In genomic region chr10:80347514-80347967, GRCm38 (mm10) we compare ENCODE assay signal across 8 mouse cellular contexts. TPM values are rescaled to one million over a fixed set of nuclear protein-coding genes. Genes with fewer than 3 reads are reported as not detected.
DNase-seq lines count a peak whose midpoint lies in the region; ATAC-seq and TF ChIP-seq lines count a peak whose summit lies in the region.

No protein-coding gene starts in this region.

- WGBS in neural tube, embryonic 11.5 days: 20% methylated on average over 17 of the region's 17 CpGs
- 11% methylated on average over 17 of the region's 17 CpGs for WGBS in limb, embryonic 15.5 days
- whole genome bisulfite sequencing in stomach, postnatal 0 days: 9% methylated on average over 16 of the region's 17 CpGs

- ATAC-seq in neural tube, embryonic 11.5 days (ENCODE audit: insufficient read depth, low FRiP score, low TSS enrichment): no peak
- no peak for ATAC-seq in limb, embryonic 15.5 days (ENCODE audit: insufficient number of reproducible peaks, low FRiP score, low TSS enrichment, low read depth)
- ATAC-seq in stomach, postnatal 0 days (ENCODE audit: low FRiP score, low TSS enrichment): no peak

- H3K9ac ChIP-seq in neural tube, embryonic 11.5 days (ENCODE audit: low read length): no peak overlapping the region
- 0 out of 2 replicates have a peak overlapping the region, but pooled peaks have one; percentile 28 for H3K9ac ChIP-seq in limb, embryonic 15.5 days
- H3K9ac ChIP-seq in stomach, postnatal 0 days (ENCODE audit: low read length): peak overlapping the region; percentile 61

- H3K4me3 ChIP-seq in neural tube, embryonic 11.5 days (ENCODE audit: low read depth, low read length): 0 out of 2 replicates have a peak overlapping the region, but pooled peaks have one; percentile 13
- peak overlapping the region; percentile 38 for H3K4me3 ChIP-seq in limb, embryonic 15.5 days
- peak overlapping the region; percentile 49 for H3K4me3 ChIP-seq in stomach, postnatal 0 days (ENCODE audit: low read depth, low read length)

- H3K9me3 ChIP-seq in neural tube, embryonic 11.5 days (ENCODE audit: control insufficient read depth, low read length): no peaks in the 10 kb centered on the region
- no peaks in the 10 kb centered on the region for H3K9me3 ChIP-seq in limb, embryonic 15.5 days
- no peaks in the 10 kb centered on the region for H3K9me3 ChIP-seq in stomach, postnatal 0 days (ENCODE audit: control insufficient read depth, low read length)

- H3K27me3 ChIP-seq in neural tube, embryonic 11.5 days (ENCODE audit: control insufficient read depth, insufficient read depth, low read length): peaks cover 94% of the 10 kb centered on the region
- peaks cover 97% of the 10 kb centered on the region for H3K27me3 ChIP-seq in limb, embryonic 15.5 days
- H3K27me3 ChIP-seq in stomach, postnatal 0 days (ENCODE audit: control insufficient read depth, insufficient read depth, low read length): no peaks in the 10 kb centered on the region; the same call in 1 of the 2 replicates

- TF ChIP-seq CTCF in stomach, postnatal 0 days (IDR thresholded peaks at IDR 0.05; ENCODE audit: low read depth): no peak

- no peak overlapping the region for H3K27ac ChIP-seq in neural tube, embryonic 11.5 days (ENCODE audit: low read depth, low read length)
- H3K27ac ChIP-seq in limb, embryonic 15.5 days: no peak overlapping the region
- H3K27ac ChIP-seq in stomach, postnatal 0 days (replicated peaks): peak overlapping the region; percentile 67; the same call in 1 of the 2 replicates

- peaks cover 6% of the 10 kb centered on the region for H3K4me1 ChIP-seq in neural tube, embryonic 11.5 days (ENCODE audit: control insufficient read depth, insufficient read depth, low read length)
- peaks cover 55% of the 10 kb centered on the region for H3K4me1 ChIP-seq in limb, embryonic 15.5 days
- H3K4me1 ChIP-seq in stomach, postnatal 0 days (replicated peaks; ENCODE audit: control insufficient read depth, insufficient read depth): peaks cover 9% of the 10 kb centered on the region; the same call in 1 of the 2 replicates

- TF ChIP-seq EP300 in stomach, postnatal 0 days (optimal IDR thresholded peaks at IDR 0.05): no peak

- no peak overlapping the region; the same call in 1 of the 2 replicates for H3K4me2 ChIP-seq in neural tube, embryonic 11.5 days (ENCODE audit: low read depth)
- peak overlapping the region; percentile 52 for H3K4me2 ChIP-seq in limb, embryonic 15.5 days
- peak overlapping the region; percentile 71 for H3K4me2 ChIP-seq in stomach, postnatal 0 days (replicated peaks; ENCODE audit: low read depth)

- no peaks in the 10 kb centered on the region for H3K36me3 ChIP-seq in neural tube, embryonic 11.5 days (ENCODE audit: control insufficient read depth, insufficient read depth, low read length)
- H3K36me3 ChIP-seq in limb, embryonic 15.5 days: no peaks in the 10 kb centered on the region
- no peaks in the 10 kb centered on the region for H3K36me3 ChIP-seq in stomach, postnatal 0 days (ENCODE audit: control insufficient read depth, insufficient read depth, low read length)

- DNase-seq in cerebellum, adult 9-11 months: peak; percentile 47
- no peak for DNase-seq in cerebellum, adult 18-20 months
- DNase-seq in neural tube, embryonic 11.5 days (ENCODE audit: low spot score): no peak
- no peak for DNase-seq in neural tube, embryonic 10.5 days (ENCODE audit: extremely low spot score, low spot score)
- DNase-seq in stomach, postnatal 0 days (ENCODE audit: low spot score): no peak
- no peak for DNase-seq in right cerebral cortex, postnatal 14 days
- DNase-seq in layer of hippocampus, postnatal 10 days (ENCODE audit: low spot score in 2 of 2): no peak

RNA-seq across cellular contexts. Expression of gene Adamtsl5, which starts 0.7 kb away (rescaled TPM):
- polyA plus RNA-seq in neural tube, embryonic 11.5 days (2014; fragmentation: Nextera tagmentation; extraction: Ambion mirVana): 0.17 and 0.27 TPM in 2 replicates
- polyA plus RNA-seq in limb, embryonic 15.5 days (2015; fragmentation: Nextera tagmentation; extraction: Ambion mirVana): 11.9 and 13.8 TPM in 2 replicates
- polyA plus RNA-seq in stomach, postnatal 0 days (2015; fragmentation: Nextera tagmentation; extraction: Ambion mirVana): 12.2 and 12.8 TPM in 2 replicates
- total RNA-seq in layer of hippocampus, postnatal 10 days (2021): 1 to 10 TPM in 1 of 2 experiments, under 1 TPM in 1; 0.75 to 1.2 TPM

RNA-seq across cellular contexts. Expression of gene Plk5, which starts 8.7 kb away (rescaled TPM):
- polyA plus RNA-seq in neural tube, embryonic 11.5 days (2014; fragmentation: Nextera tagmentation; extraction: Ambion mirVana): 0.17 TPM in 1 of 2 replicates, not detected in the other
- polyA plus RNA-seq in limb, embryonic 15.5 days (2015; fragmentation: Nextera tagmentation; extraction: Ambion mirVana): 0.91 and 0.99 TPM in 2 replicates
- 0.07 TPM in 2 replicates for polyA plus RNA-seq in stomach, postnatal 0 days (2015; fragmentation: Nextera tagmentation; extraction: Ambion mirVana)
- 1 to 10 TPM; 1.7 to 3.8 TPM for total RNA-seq in layer of hippocampus, postnatal 10 days (2021)

RNA-seq across cellular contexts. Expression of gene Reep6, which starts 17.8 kb away (rescaled TPM):
- 4.2 and 5.5 TPM in 2 replicates for polyA plus RNA-seq in neural tube, embryonic 11.5 days (2014; fragmentation: Nextera tagmentation; extraction: Ambion mirVana)
- 13.8 and 16.1 TPM in 2 replicates for polyA plus RNA-seq in limb, embryonic 15.5 days (2015; fragmentation: Nextera tagmentation; extraction: Ambion mirVana)
- polyA plus RNA-seq in stomach, postnatal 0 days (2015; fragmentation: Nextera tagmentation; extraction: Ambion mirVana): 13.5 and 17.6 TPM in 2 replicates
- 10 to 100 TPM; 10.3 to 11.6 TPM for total RNA-seq in layer of hippocampus, postnatal 10 days (2021)

RNA-seq across cellular contexts. Expression of gene Pcsk4, which starts 18.2 kb away (rescaled TPM):
- polyA plus RNA-seq in neural tube, embryonic 11.5 days (2014; fragmentation: Nextera tagmentation; extraction: Ambion mirVana): 2.0 and 2.4 TPM in 2 replicates
- 4.3 and 5.0 TPM in 2 replicates for polyA plus RNA-seq in limb, embryonic 15.5 days (2015; fragmentation: Nextera tagmentation; extraction: Ambion mirVana)
- 2.2 and 2.3 TPM in 2 replicates for polyA plus RNA-seq in stomach, postnatal 0 days (2015; fragmentation: Nextera tagmentation; extraction: Ambion mirVana)
- total RNA-seq in layer of hippocampus, postnatal 10 days (2021): 1 to 10 TPM; 7.1 to 8.0 TPM

RNA-seq across cellular contexts. Expression of gene 2310011J03Rik, which starts 27.2 kb away (rescaled TPM):
- 37.3 and 40.5 TPM in 2 replicates for polyA plus RNA-seq in neural tube, embryonic 11.5 days (2014; fragmentation: Nextera tagmentation; extraction: Ambion mirVana)
- polyA plus RNA-seq in limb, embryonic 15.5 days (2015; fragmentation: Nextera tagmentation; extraction: Ambion mirVana): 54.4 and 56.0 TPM in 2 replicates
- 50.3 and 51.2 TPM in 2 replicates for polyA plus RNA-seq in stomach, postnatal 0 days (2015; fragmentation: Nextera tagmentation; extraction: Ambion mirVana)
- 10 to 100 TPM; 19.7 to 22.2 TPM for total RNA-seq in layer of hippocampus, postnatal 10 days (2021)

Comparison
In these comparisons a context has a peak if more than half of its experiments do, and no peak if none do; other contexts are left out.
1. RNA of gene Adamtsl5, which starts 0.7 kb away (polyA plus RNA-seq): 12.2 to 12.8 TPM in stomach, postnatal 0 days and 11.9 to 13.8 TPM in limb, embryonic 15.5 days; 0.17 to 0.27 TPM in neural tube, embryonic 11.5 days; every median in the first group is over 10 times any median in the second.
2. Peak in every context shown above with its lines, with median percentiles within 50 percentile points of each other: H3K4me3 ChIP-seq.